Comparison of ENCODE assay signal across 9 mouse cellular contexts in genomic region chr15:84654975-84655374, GRCm38 (mm10). TPM values are rescaled to one million over a fixed set of nuclear protein-coding genes. Genes with fewer than 3 reads are reported as not detected.
DNase-seq lines count a peak whose midpoint lies in the region; ATAC-seq and TF ChIP-seq lines count a peak whose summit lies in the region.
"Had no signal": no experiment of that assay in that cellular context is flagged by ENCODE, and none has a peak within 500 bp of the region (broad histone marks: within the 10 kb centered on the region; RNA-seq: fewer than 3 reads in every experiment).

No protein-coding gene starts in this region.

- ATAC-seq in heart, embryonic 11.5 days (replicated peaks; ENCODE audit: insufficient number of reproducible peaks, low FRiP score, low TSS enrichment) = no peak
- ATAC-seq in heart, postnatal 0 days (ENCODE audit: insufficient read depth, low read depth) = no peak
- ATAC-seq in liver, postnatal 0 days = no peak

- TF ChIP-seq CTCF in heart, postnatal 0 days (IDR thresholded peaks at IDR 0.05; ENCODE audit: low read depth) = no peak
- no peak for TF ChIP-seq CTCF in liver, postnatal 0 days (IDR thresholded peaks at IDR 0.05; ENCODE audit: low read depth)

- peak overlapping the region; percentile 67 for H3K4me2 ChIP-seq in heart, embryonic 11.5 days
- H3K4me2 ChIP-seq in heart, postnatal 0 days (ENCODE audit: low read depth, low read length) = 0 out of 2 replicates have a peak overlapping the region, but pooled peaks have one; percentile 68
- no peak overlapping the region for H3K4me2 ChIP-seq in liver, postnatal 0 days (ENCODE audit: low read depth, low read length)

- peaks cover 16% of the 10 kb centered on the region for H3K4me1 ChIP-seq in heart, embryonic 11.5 days (ENCODE audit: control insufficient read depth, insufficient read depth, low read length)
- H3K4me1 ChIP-seq in heart, postnatal 0 days (ENCODE audit: control insufficient read depth, insufficient read depth) = peaks cover 15% of the 10 kb centered on the region; the same call in 1 of the 2 replicates
- H3K4me1 ChIP-seq in liver, postnatal 0 days (ENCODE audit: insufficient read depth) = 0 out of 2 replicates have a peak, but pooled peaks cover 3% of the 10 kb centered on the region

- intact Hi-C loops in left cerebral cortex, postnatal 10 days (cut with DNase I) = no loop called here

- no peaks in the 10 kb centered on the region for H3K9me3 ChIP-seq in heart, embryonic 11.5 days (replicated peaks; ENCODE audit: control insufficient read depth, low read length)
- no peaks in the 10 kb centered on the region for H3K9me3 ChIP-seq in heart, postnatal 0 days (replicated peaks; ENCODE audit: control insufficient read depth, low read length)
- no peaks in the 10 kb centered on the region for H3K9me3 ChIP-seq in liver, postnatal 0 days (ENCODE audit: low read length)

- peak overlapping the region; percentile 22; the same call in 1 of the 2 replicates for H3K9ac ChIP-seq in heart, embryonic 11.5 days (ENCODE audit: low read depth, low read length)
- H3K9ac ChIP-seq in heart, postnatal 0 days (replicated peaks; ENCODE audit: low read depth, low read length) = no peak overlapping the region
- H3K9ac ChIP-seq in liver, postnatal 0 days (replicated peaks) = no peak overlapping the region

- no peak for DNase-seq in heart, adult 9 months (ENCODE audit: low spot score in 2 of 2)
- DNase-seq in NIH3T3 (ENCODE audit: low read depth) = peak; percentile 50
- no peak for DNase-seq in heart, postnatal 0 days (ENCODE audit: low spot score)
- DNase-seq in liver, postnatal 0 days = no peak
- no peak for DNase-seq in left cerebral cortex, postnatal 10 days (ENCODE audit: extremely low spot score in 1 of 2, low spot score in 2 of 2)
- DNase-seq in urinary bladder, postnatal 36 days (ENCODE audit: low spot score in 2 of 2) = no peak
- no peak for DNase-seq in left cerebral cortex, adult 18-20 months (ENCODE audit: low spot score in 2 of 2)
- DNase-seq: cerebellum, adult 2 months had no signal

- WGBS in heart, embryonic 11.5 days (ENCODE audit: insufficient replicate concordance) = 35% methylated on average over 10 of the region's 10 CpGs
- WGBS in heart, postnatal 0 days = 46% methylated on average over 10 of the region's 10 CpGs
- WGBS in liver, postnatal 0 days (ENCODE audit: insufficient replicate concordance) = 53% methylated on average over 10 of the region's 10 CpGs

- H3K27me3 ChIP-seq in heart, embryonic 11.5 days (ENCODE audit: control insufficient read depth, insufficient read depth, low read length) = no peaks in the 10 kb centered on the region
- H3K27me3 ChIP-seq in heart, postnatal 0 days (ENCODE audit: control insufficient read depth, insufficient read depth, low read length) = no peaks in the 10 kb centered on the region
- no peaks in the 10 kb centered on the region for H3K27me3 ChIP-seq in liver, postnatal 0 days (ENCODE audit: insufficient read depth, low read length)

- peak overlapping the region; percentile 96 for H3K27ac ChIP-seq in heart, embryonic 11.5 days (ENCODE audit: low read depth, low read length)
- H3K27ac ChIP-seq in heart, postnatal 0 days (ENCODE audit: low read depth) = peak overlapping the region; percentile 84
- peak overlapping the region; percentile 76; the same call in 1 of the 2 replicates for H3K27ac ChIP-seq in liver, postnatal 0 days (ENCODE audit: low read depth)

- H3K4me3 ChIP-seq in heart, embryonic 11.5 days (ENCODE audit: low read depth, low read length) = no peak overlapping the region
- H3K4me3 ChIP-seq in heart, postnatal 0 days (ENCODE audit: low read depth, low read length) = no peak overlapping the region
- H3K4me3 ChIP-seq in liver, postnatal 0 days (ENCODE audit: low read depth, low read length) = no peak overlapping the region

- H3K36me3 ChIP-seq in heart, embryonic 11.5 days (ENCODE audit: control insufficient read depth, insufficient read depth, low read length) = no peaks in the 10 kb centered on the region
- H3K36me3 ChIP-seq in heart, postnatal 0 days (replicated peaks; ENCODE audit: control insufficient read depth, insufficient read depth, low read length) = no peaks in the 10 kb centered on the region
- no peaks in the 10 kb centered on the region for H3K36me3 ChIP-seq in liver, postnatal 0 days (replicated peaks; ENCODE audit: insufficient read depth, low read length)

- no peak for TF ChIP-seq EP300 in heart, postnatal 0 days (IDR thresholded peaks at IDR 0.05; ENCODE audit: low read depth)
- TF ChIP-seq EP300 in liver, postnatal 0 days (IDR thresholded peaks at IDR 0.05; ENCODE audit: low read depth) = no peak

RNA-seq across cellular contexts. Expression of gene Prr5, which starts 14.4 kb away (rescaled TPM):
- polyA plus RNA-seq in heart, embryonic 11.5 days (2014; fragmentation: Nextera tagmentation; extraction: Ambion mirVana) = 18.0 and 19.9 TPM in 2 replicates
- total RNA-seq in heart, postnatal 0 days (2014; rRNA removed; ENCODE audit: low replicate concordance) = 7.3 and 14.8 TPM in 2 replicates
- polyA plus RNA-seq in heart, postnatal 0 days (2015; fragmentation: Nextera tagmentation; extraction: Ambion mirVana) = 5.6 and 6.5 TPM in 2 replicates
- polyA plus RNA-seq in liver, postnatal 0 days (2015; fragmentation: Nextera tagmentation; extraction: Ambion mirVana) = 4.3 and 5.5 TPM in 2 replicates
- total RNA-seq in left cerebral cortex, postnatal 10 days (2021) = 10 to 100 TPM; 11.4 to 16.3 TPM
- total RNA-seq in left cerebral cortex, adult 18-20 months (2021) = 10 to 100 TPM in 1 of 2 experiments, 1 to 10 TPM in 1; 9.2 to 10.8 TPM
